Mouse (Mus musculus): ENCODE results near the gene Hsf3. TPM values are rescaled to one million over a fixed set of nuclear protein-coding genes. Genes with fewer than 3 reads are reported as not detected.
"Not testable (repeated sequence)": the region's sequence is repeated elsewhere in the genome, so short reads cannot be mapped to it uniquely, and the experiment has no call there.

Gene Hsf3
- 0.14 and 0.39 TPM in 2 replicates for polyA plus RNA-seq (2014; fragmentation: Nextera tagmentation; extraction: Ambion mirVana)

- WGBS = 17% methylated on average over 9 of the region's 9 CpGs
- Histone ChIP-seq H3K4me3 (ENCODE audit: low read depth, low read length) (peak within 1 kb of the TSS; percentile 26), H3K27me3 (ENCODE audit: control insufficient read depth, insufficient read depth, low read length) (no peaks in the 10 kb centered on the region), H3K9ac (replicated peaks; ENCODE audit: low read depth, low read length) (no peak within 1 kb of the TSS; the same call in 1 of the 2 replicates), H3K4me2 (replicated peaks; ENCODE audit: low read depth, low read length) (peak within 1 kb of the TSS; percentile 27; the same call in 1 of the 2 replicates), H3K4me1 (ENCODE audit: control insufficient read depth, insufficient read depth, low read length) (no peaks in the 10 kb centered on the region), H3K36me3 (ENCODE audit: control insufficient read depth, insufficient read depth, low read length) (no peaks in the 10 kb centered on the region), H3K9me3 (ENCODE audit: control insufficient read depth, low read depth, low read length) (no peaks in the 10 kb centered on the region), H3K27ac (ENCODE audit: low read length) (no peak within 1 kb of the TSS)
- ATAC-seq (ENCODE audit: insufficient number of reproducible peaks, insufficient read depth, low FRiP score, low read depth) = no peak
Observed at GRCm38 (mm10) chrX:96456201-96456963, at the start of gene Hsf3. TSS of gene Hsf3 (minus strand) at chrX:96456294.

DNA sequence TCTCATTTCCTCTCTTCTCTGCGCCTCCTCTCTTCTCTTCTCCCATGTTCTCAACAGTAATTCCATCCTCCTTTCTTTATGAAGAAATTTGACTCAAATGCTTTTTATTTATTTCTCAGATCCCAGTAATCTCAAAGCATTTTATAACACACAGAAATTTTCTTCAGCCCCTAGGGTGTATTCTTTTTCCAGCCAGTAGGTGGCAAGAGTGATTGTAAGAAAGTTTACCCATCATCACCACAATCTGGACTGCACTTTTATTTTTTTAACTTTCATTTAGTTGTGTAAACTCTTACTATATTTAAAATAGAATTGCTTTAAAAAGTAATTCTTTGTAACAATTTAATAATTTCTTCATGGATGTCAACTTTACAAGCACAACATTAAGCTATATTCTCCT is 45.5 kb upstream of the Hsf3 start:
- Histone ChIP-seq H3K4me2 (replicated peaks; ENCODE audit: low read depth, low read length) (no peak overlapping the region), H3K27me3 (ENCODE audit: control insufficient read depth, insufficient read depth, low read length) (no peaks in the 10 kb centered on the region), H3K36me3 (ENCODE audit: control insufficient read depth, insufficient read depth, low read length) (no peaks in the 10 kb centered on the region), H3K9ac (replicated peaks; ENCODE audit: low read depth, low read length) (no peak overlapping the region), H3K27ac (ENCODE audit: low read length) (no peak overlapping the region), H3K4me3 (ENCODE audit: low read depth, low read length) (no peak overlapping the region), H3K9me3 (ENCODE audit: control insufficient read depth, low read depth, low read length) (no peaks in the 10 kb centered on the region), H3K4me1 (ENCODE audit: control insufficient read depth, insufficient read depth, low read length) (no peaks in the 10 kb centered on the region)
- 56% methylated on average over 1 of the region's 1 CpGs for WGBS
- ATAC-seq (ENCODE audit: insufficient number of reproducible peaks, insufficient read depth, low FRiP score, low read depth) = no peak

DNA sequence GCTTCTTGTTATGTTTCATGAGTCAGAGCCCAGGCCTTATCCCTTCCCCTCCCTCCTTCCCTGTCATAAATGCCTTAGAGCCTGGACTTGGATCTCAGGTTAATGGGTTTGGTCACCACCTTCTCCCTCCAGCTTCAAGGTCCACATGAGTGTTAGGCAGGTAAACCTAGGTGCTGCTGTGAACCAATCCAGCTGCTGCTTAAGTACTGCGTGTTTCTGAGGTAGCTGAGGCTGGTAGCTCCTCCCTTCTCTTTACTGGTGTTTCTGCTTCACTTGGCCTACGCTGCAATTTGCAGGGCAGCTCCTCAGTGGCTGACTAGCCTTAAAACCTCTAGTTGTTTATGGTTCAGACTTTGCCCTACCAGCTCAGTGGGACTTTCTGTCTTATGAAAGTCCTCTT is 945 bp downstream of the Hsf3 start, which contains the start of gene Heph:
Gene Heph (plus strand): TSS at position 211 of the 400 bp plus-strand sequence.
- no peak for ATAC-seq (ENCODE audit: insufficient number of reproducible peaks, insufficient read depth, low FRiP score, low read depth)
- no peaks in the 10 kb centered on the region for H3K4me1 ChIP-seq (ENCODE audit: control insufficient read depth, insufficient read depth, low read length)
- H3K4me2 ChIP-seq (replicated peaks; ENCODE audit: low read depth, low read length) = peak within 1 kb of the TSS; percentile 27; the same call in 1 of the 2 replicates
- H3K27me3 ChIP-seq (ENCODE audit: control insufficient read depth, insufficient read depth, low read length) = no peaks in the 10 kb centered on the region
- H3K9me3 ChIP-seq (ENCODE audit: control insufficient read depth, low read depth, low read length) = no peaks in the 10 kb centered on the region
- peak within 1 kb of the TSS; percentile 26 for H3K4me3 ChIP-seq (ENCODE audit: low read depth, low read length)
- no peak within 1 kb of the TSS for H3K27ac ChIP-seq (ENCODE audit: low read length)
- no peak within 1 kb of the TSS; the same call in 1 of the 2 replicates for H3K9ac ChIP-seq (replicated peaks; ENCODE audit: low read depth, low read length)
- 57% methylated on average over 2 of the region's 2 CpGs for WGBS
- H3K36me3 ChIP-seq (ENCODE audit: control insufficient read depth, insufficient read depth, low read length) = no peaks in the 10 kb centered on the region

GRCm38 (mm10) chrX:96419383-96419782 is 36.7 kb downstream of the Hsf3 start:
- no peak overlapping the region for H3K4me3 ChIP-seq (ENCODE audit: low read depth, low read length)
- no peaks in the 10 kb centered on the region for H3K27me3 ChIP-seq (ENCODE audit: control insufficient read depth, insufficient read depth, low read length)
- ATAC-seq (ENCODE audit: insufficient number of reproducible peaks, insufficient read depth, low FRiP score, low read depth) = no peak
- no peaks in the 10 kb centered on the region for H3K36me3 ChIP-seq (ENCODE audit: control insufficient read depth, insufficient read depth, low read length)
- no peaks in the 10 kb centered on the region for H3K9me3 ChIP-seq (ENCODE audit: control insufficient read depth, low read depth, low read length)
- no peak overlapping the region for H3K4me2 ChIP-seq (replicated peaks; ENCODE audit: low read depth, low read length)
- H3K9ac ChIP-seq (replicated peaks; ENCODE audit: low read depth, low read length) = no peak overlapping the region
- no peak overlapping the region for H3K27ac ChIP-seq (ENCODE audit: low read length)
- H3K4me1 ChIP-seq (ENCODE audit: control insufficient read depth, insufficient read depth, low read length) = no peaks in the 10 kb centered on the region

GRCm38 (mm10) chrX:96417733-96418132 is 38.4 kb downstream of the Hsf3 start:
- ATAC-seq (ENCODE audit: insufficient number of reproducible peaks, insufficient read depth, low FRiP score, low read depth) = no peak
- H3K4me3 ChIP-seq (ENCODE audit: low read depth, low read length) = no peak overlapping the region
- no peak overlapping the region for H3K27ac ChIP-seq (ENCODE audit: low read length)
- no peaks in the 10 kb centered on the region for H3K36me3 ChIP-seq (ENCODE audit: control insufficient read depth, insufficient read depth, low read length)
- no peak overlapping the region for H3K4me2 ChIP-seq (replicated peaks; ENCODE audit: low read depth, low read length)
- H3K4me1 ChIP-seq (ENCODE audit: control insufficient read depth, insufficient read depth, low read length) = no peaks in the 10 kb centered on the region
- no peak overlapping the region for H3K9ac ChIP-seq (replicated peaks; ENCODE audit: low read depth, low read length)
- H3K27me3 ChIP-seq (ENCODE audit: control insufficient read depth, insufficient read depth, low read length) = no peaks in the 10 kb centered on the region
- 55% methylated on average over 1 of the region's 1 CpGs for WGBS
- H3K9me3 ChIP-seq (ENCODE audit: control insufficient read depth, low read depth, low read length) = no peaks in the 10 kb centered on the region

GRCm38 (mm10) chrX:96416970-96417369 is 39.1 kb downstream of the Hsf3 start:
- 87% methylated on average over 1 of the region's 1 CpGs for WGBS
- H3K4me2 ChIP-seq (replicated peaks; ENCODE audit: low read depth, low read length) = no peak overlapping the region
- H3K4me1 ChIP-seq (ENCODE audit: control insufficient read depth, insufficient read depth, low read length) = no peaks in the 10 kb centered on the region
- no peaks in the 10 kb centered on the region for H3K9me3 ChIP-seq (ENCODE audit: control insufficient read depth, low read depth, low read length)
- no peaks in the 10 kb centered on the region for H3K27me3 ChIP-seq (ENCODE audit: control insufficient read depth, insufficient read depth, low read length)
- ATAC-seq (ENCODE audit: insufficient number of reproducible peaks, insufficient read depth, low FRiP score, low read depth) = no peak
- no peaks in the 10 kb centered on the region for H3K36me3 ChIP-seq (ENCODE audit: control insufficient read depth, insufficient read depth, low read length)
- H3K27ac ChIP-seq (ENCODE audit: low read length) = no peak overlapping the region
- no peak overlapping the region for H3K4me3 ChIP-seq (ENCODE audit: low read depth, low read length)
- no peak overlapping the region for H3K9ac ChIP-seq (replicated peaks; ENCODE audit: low read depth, low read length)

DNA sequence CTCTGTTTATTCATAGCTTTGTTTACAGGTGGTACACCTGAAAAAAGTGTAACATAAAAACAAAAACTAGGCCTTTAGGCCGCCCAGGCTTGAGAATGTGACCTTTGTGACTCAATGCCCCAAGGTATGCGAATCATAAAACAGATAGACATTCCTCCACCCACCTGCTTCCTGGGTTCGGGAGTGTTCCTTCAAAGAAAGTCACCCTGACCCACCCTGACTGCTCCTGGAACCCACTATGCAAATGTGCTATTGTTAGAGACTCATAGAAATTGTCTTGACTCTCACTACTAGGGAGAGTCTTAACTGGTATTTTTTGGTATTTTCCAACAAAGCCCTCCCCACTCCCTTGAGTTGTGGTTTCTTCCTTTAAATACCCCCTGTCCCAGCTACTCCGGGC is 40.7 kb downstream of the Hsf3 start:
- not testable (repeated sequence) for ATAC-seq (ENCODE audit: insufficient number of reproducible peaks, insufficient read depth, low FRiP score, low read depth); H3K4me3 ChIP-seq (ENCODE audit: low read depth, low read length); H3K4me1 ChIP-seq (ENCODE audit: control insufficient read depth, insufficient read depth, low read length); H3K4me2 ChIP-seq (replicated peaks; ENCODE audit: low read depth, low read length); H3K36me3 ChIP-seq (ENCODE audit: control insufficient read depth, insufficient read depth, low read length); H3K9ac ChIP-seq (replicated peaks; ENCODE audit: low read depth, low read length); H3K27me3 ChIP-seq (ENCODE audit: control insufficient read depth, insufficient read depth, low read length); H3K27ac ChIP-seq (ENCODE audit: low read length); H3K9me3 ChIP-seq (ENCODE audit: control insufficient read depth, low read depth, low read length)
- WGBS = 59% methylated on average over 4 of the region's 4 CpGs

GRCm38 (mm10) chrX:96339108-96339507 is 117.0 kb downstream of the Hsf3 start:
- Histone ChIP-seq H3K4me3 (ENCODE audit: low read depth, low read length) (no peak overlapping the region), H3K27me3 (ENCODE audit: control insufficient read depth, insufficient read depth, low read length) (no peaks in the 10 kb centered on the region), H3K9ac (replicated peaks; ENCODE audit: low read depth, low read length) (no peak overlapping the region), H3K27ac (ENCODE audit: low read length) (no peak overlapping the region), H3K4me1 (ENCODE audit: control insufficient read depth, insufficient read depth, low read length) (no peaks in the 10 kb centered on the region), H3K9me3 (ENCODE audit: control insufficient read depth, low read depth, low read length) (no peaks in the 10 kb centered on the region), H3K36me3 (ENCODE audit: control insufficient read depth, insufficient read depth, low read length) (no peaks in the 10 kb centered on the region), H3K4me2 (replicated peaks; ENCODE audit: low read depth, low read length) (no peak overlapping the region)
- WGBS = 55% methylated on average over 2 of the region's 2 CpGs
- no peak for ATAC-seq (ENCODE audit: insufficient number of reproducible peaks, insufficient read depth, low FRiP score, low read depth)

GRCm38 (mm10) chrX:96329764-96330163 is 126.3 kb downstream of the Hsf3 start:
- no peaks in the 10 kb centered on the region for H3K36me3 ChIP-seq (ENCODE audit: control insufficient read depth, insufficient read depth, low read length)
- WGBS = 49% methylated on average over 4 of the region's 4 CpGs
- no peak overlapping the region for H3K4me3 ChIP-seq (ENCODE audit: low read depth, low read length)
- H3K9me3 ChIP-seq (ENCODE audit: control insufficient read depth, low read depth, low read length) = no peaks in the 10 kb centered on the region
- no peak for ATAC-seq (ENCODE audit: insufficient number of reproducible peaks, insufficient read depth, low FRiP score, low read depth)
- H3K27me3 ChIP-seq (ENCODE audit: control insufficient read depth, insufficient read depth, low read length) = no peaks in the 10 kb centered on the region
- H3K27ac ChIP-seq (ENCODE audit: low read length) = no peak overlapping the region
- H3K4me1 ChIP-seq (ENCODE audit: control insufficient read depth, insufficient read depth, low read length) = no peaks in the 10 kb centered on the region
- H3K9ac ChIP-seq (replicated peaks; ENCODE audit: low read depth, low read length) = no peak overlapping the region
- no peak overlapping the region for H3K4me2 ChIP-seq (replicated peaks; ENCODE audit: low read depth, low read length)

All from stomach, embryonic 14.5 days (tissue).